Mouse (Mus musculus) liver, postnatal 0 days (tissue): ENCODE data around the gene Osbpl2. TPM values are rescaled to one million over a fixed set of nuclear protein-coding genes. Genes with fewer than 3 reads are reported as not detected.

ENCODE experiments used
- ATAC-seq: fragments of 200-750 bp; cut with Nextera tagmentation; 2 replicates; pipeline ENCODE4 v1.8.0; 2017; ENCODE audit warnings: mild to moderate bottlenecking, moderate library complexity
- DNase-seq: peaks from one replicate; pipeline ENCODE4 v3.0.0-alpha.2; 2016
- H3K27ac ChIP-seq: fragments of 300-500 bp; sonication (generic); 2 replicates; pipeline ENCODE4 v1.5.1; 2014; ENCODE audit warnings: antibody characterized with exemption, moderate library complexity, mild to moderate bottlenecking, low read depth
- H3K27me3 ChIP-seq: fragments of 300-500 bp; sonication (generic); 2 replicates; pipeline ENCODE4 v1.6.1; 2014; ENCODE audit warnings: low read length, control low read depth, mixed read lengths; ENCODE audit not compliant: insufficient read depth
- H3K36me3 ChIP-seq: fragments of 300-500 bp; sonication (generic); replicated peaks from 2 replicates; pipeline ENCODE4 v1.6.1; 2014; ENCODE audit warnings: mild to moderate bottlenecking, control low read depth, low read length, moderate library complexity, mixed read lengths; ENCODE audit not compliant: insufficient read depth
- H3K4me1 ChIP-seq: fragments of 300-500 bp; sonication (generic); 2 replicates; pipeline ENCODE4 v1.6.1; 2014; ENCODE audit warnings: antibody characterized with exemption, mild to moderate bottlenecking, control low read depth; ENCODE audit not compliant: insufficient read depth
- H3K4me2 ChIP-seq: fragments of 300-500 bp; sonication (generic); 2 replicates; pipeline ENCODE4 v1.6.1; 2014; ENCODE audit warnings: low read depth, mild to moderate bottlenecking, low read length, moderate library complexity, mixed read lengths
- H3K4me3 ChIP-seq: fragments of 300-500 bp; sonication (generic); 2 replicates; pipeline ENCODE4 v1.5.1; 2014; ENCODE audit warnings: low read depth, low read length
- H3K9ac ChIP-seq: fragments of 300-500 bp; sonication (generic); replicated peaks from 2 replicates; pipeline ENCODE4 v1.6.1; 2014; ENCODE audit warnings: mild to moderate bottlenecking, moderate library complexity
- H3K9me3 ChIP-seq: fragments of 300-500 bp; sonication (generic); 2 replicates; pipeline ENCODE4 v1.6.1; 2016; ENCODE audit warnings: mild to moderate bottlenecking, control low read depth, low read length, mixed read lengths
- CTCF ChIP-seq: sonication (generic); IDR thresholded peaks from 2 replicates; pipeline ENCODE4 v1.5.1; 2016; ENCODE audit warnings: antibody characterized with exemption, low read depth
- EP300 ChIP-seq: IDR thresholded peaks from 2 replicates; pipeline ENCODE4 v1.6.1; 2016; ENCODE audit warnings: antibody characterized with exemption, low read depth, mild to moderate bottlenecking
- WGBS: fragments of 180-500 bp; shearing (Covaris S2); extraction: QIAGEN DNeasy Blood & Tissue Kit; methylation state at CpG from one replicate; pipeline ENCODE4 v1.1.7; 2014; ENCODE audit not compliant: insufficient replicate concordance; 5-methylcytosine and 5-hydroxymethylcytosine counted together
- polyA plus RNA-seq: library from polyadenylated mRNA; unstranded; fragments of >200 nt; fragmentation: Nextera tagmentation; extraction: Ambion mirVana; gene quantifications from 2 replicates; pipeline ENCODE4 v1.2.1, GENCODE M21; 2015

Osbpl2 gene
- polyA plus RNA-seq, 1 experiment from 2014 or later = 10.5 TPM

- Histone ChIP-seq H3K4me3 (peak overlapping the region; percentile 85), H3K4me2 (peak overlapping the region; percentile 92), H3K9ac (peak overlapping the region; percentile 86), H3K4me1 (peaks cover 30% of the 10 kb centered on the region), H3K27me3 (no peaks in the 10 kb centered on the region), H3K36me3 (no peaks in the 10 kb centered on the region), H3K27ac (peak overlapping the region; percentile 79), H3K9me3 (no peaks in the 10 kb centered on the region)
- no peak for TF ChIP-seq EP300
- TF ChIP-seq CTCF = no peak
- under 1% methylated on average over 35 of the region's 68 CpGs for WGBS
- DNase-seq (no peak), ATAC-seq (peak; percentile 34)
Measured at GRCm38 (mm10) chr2:180119439-180120291, 559 bp downstream of the Osbpl2 start.

- H3K4me2 ChIP-seq = peak overlapping the region; percentile 92
- peak overlapping the region; percentile 85 for H3K4me3 ChIP-seq
- no peak for TF ChIP-seq CTCF
- no peak for TF ChIP-seq EP300
- ATAC-seq (no peak), DNase-seq (no peak)
- H3K9me3 ChIP-seq = no peaks in the 10 kb centered on the region
- peak overlapping the region; percentile 86 for H3K9ac ChIP-seq
- H3K4me1 ChIP-seq = peaks cover 30% of the 10 kb centered on the region
- no peaks in the 10 kb centered on the region for H3K36me3 ChIP-seq
- H3K27me3 ChIP-seq = no peaks in the 10 kb centered on the region
- peak overlapping the region; percentile 79 for H3K27ac ChIP-seq
- 36% methylated on average over 5 of the region's 5 CpGs for WGBS
Measured at GRCm38 (mm10) chr2:180120292-180120761, 1.2 kb downstream of the Osbpl2 start.

- H3K27me3 ChIP-seq = no peaks in the 10 kb centered on the region
- 86% methylated on average over 2 of the region's 2 CpGs for WGBS
- DNase-seq = no peak
- ATAC-seq = no peak
- no peaks in the 10 kb centered on the region for H3K36me3 ChIP-seq
- H3K4me2 ChIP-seq = no peak overlapping the region
- no peaks in the 10 kb centered on the region for H3K9me3 ChIP-seq
- no peak overlapping the region for H3K9ac ChIP-seq
- H3K4me3 ChIP-seq = no peak overlapping the region
- H3K4me1 ChIP-seq = peaks cover 36% of the 10 kb centered on the region
- no peak for TF ChIP-seq EP300
- TF ChIP-seq CTCF = peak; percentile 32; the same call in 1 of the 2 replicates
- no peak overlapping the region for H3K27ac ChIP-seq
Measured at GRCm38 (mm10) chr2:180124192-180124591, 5.1 kb downstream of the Osbpl2 start.

DNA sequence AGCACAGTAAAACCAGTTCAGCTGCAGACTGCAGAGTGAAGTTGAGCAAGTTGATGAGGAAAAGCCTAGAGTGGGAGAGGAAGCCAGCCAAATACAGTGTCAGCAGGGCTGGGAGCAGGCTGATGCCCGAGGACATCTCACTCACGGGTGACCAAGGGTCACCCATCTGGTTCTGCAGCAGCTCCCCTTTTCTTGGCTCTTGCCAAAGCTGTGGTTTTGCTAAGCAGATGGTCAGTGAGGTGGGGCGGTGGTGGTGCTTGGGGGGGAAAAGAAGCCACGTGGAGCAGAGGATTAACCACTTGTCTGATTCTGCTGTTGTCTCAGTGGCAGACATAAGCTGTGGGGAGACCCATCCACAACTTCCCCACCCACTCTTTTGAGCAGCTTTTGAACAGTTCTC is 7.1 kb downstream of the Osbpl2 start:
- H3K4me2 ChIP-seq = no peak overlapping the region
- WGBS = 14% methylated on average over 4 of the region's 4 CpGs
- no peak; the same call in 1 of the 2 replicates for ATAC-seq
- H3K4me3 ChIP-seq = no peak overlapping the region
- H3K9ac ChIP-seq = no peak overlapping the region
- DNase-seq = no peak
- peak overlapping the region; percentile 18; the same call in 1 of the 2 replicates for H3K27ac ChIP-seq
- no peaks in the 10 kb centered on the region for H3K27me3 ChIP-seq
- H3K4me1 ChIP-seq = peaks cover 23% of the 10 kb centered on the region
- H3K36me3 ChIP-seq = no peaks in the 10 kb centered on the region
- H3K9me3 ChIP-seq = no peaks in the 10 kb centered on the region
- TF ChIP-seq EP300 = no peak
- TF ChIP-seq CTCF = no peak

- Histone ChIP-seq H3K27me3 (no peaks in the 10 kb centered on the region), H3K36me3 (no peaks in the 10 kb centered on the region), H3K27ac (peak overlapping the region; percentile 48; the same call in 1 of the 2 replicates), H3K4me3 (no peak overlapping the region), H3K9ac (no peak overlapping the region), H3K4me2 (peak overlapping the region; percentile 23; the same call in 1 of the 2 replicates), H3K4me1 (peaks cover 23% of the 10 kb centered on the region), H3K9me3 (no peaks in the 10 kb centered on the region)
- TF ChIP-seq EP300 = no peak
- TF ChIP-seq CTCF = no peak
- DNase-seq (no peak), ATAC-seq (peak; percentile 33; the same call in 1 of the 2 replicates)
- 25% methylated on average over 1 of the region's 1 CpGs for WGBS
Measured at GRCm38 (mm10) chr2:180127675-180128074, 8.6 kb downstream of the Osbpl2 start.

- Histone ChIP-seq H3K4me1 (peaks cover 4% of the 10 kb centered on the region; the same call in 1 of the 2 replicates), H3K4me3 (no peak overlapping the region), H3K4me2 (no peak overlapping the region), H3K27ac (no peak overlapping the region), H3K9ac (no peak overlapping the region), H3K36me3 (0 out of 2 replicates have a peak, but pooled peaks cover 4% of the 10 kb centered on the region), H3K27me3 (no peaks in the 10 kb centered on the region), H3K9me3 (no peaks in the 10 kb centered on the region)
- WGBS = 59% methylated on average over 4 of the region's 4 CpGs
- no peak for TF ChIP-seq CTCF
- no peak for TF ChIP-seq EP300
- DNase-seq (no peak), ATAC-seq (no peak)
Measured at GRCm38 (mm10) chr2:180133231-180133630, 14.1 kb downstream of the Osbpl2 start.
